Mouse (Mus musculus): ENCODE results near the gene Gm17555.
"Not testable (repeated sequence)": the region's sequence is repeated elsewhere in the genome, so short reads cannot be mapped to it uniquely, and the experiment has no call there.

The Gm17555 gene

DNA sequence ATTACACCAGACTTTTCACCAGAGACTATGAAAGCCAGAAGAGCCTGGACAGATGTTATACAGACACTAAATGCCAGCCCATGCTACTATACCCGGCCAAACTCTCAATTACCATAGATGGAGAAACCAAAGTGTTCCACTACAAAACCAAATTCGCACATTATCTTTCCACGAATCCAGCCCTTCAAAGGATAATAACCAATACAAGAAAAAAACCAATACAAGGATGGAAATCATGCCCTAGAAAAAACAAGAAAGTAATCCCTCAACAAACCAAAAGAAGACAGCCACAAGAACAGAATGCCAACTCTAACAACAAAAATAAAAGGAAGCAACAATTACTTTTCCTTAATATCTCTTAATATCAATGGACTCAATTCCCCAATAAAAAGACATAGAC is at the start of gene Gm17555:
TSS of gene Gm17555 (plus strand) at position 301 of the 400 bp plus-strand sequence.
- not testable (repeated sequence) for DNase-seq (ENCODE audit: low spot score in 2 of 2)

DNA sequence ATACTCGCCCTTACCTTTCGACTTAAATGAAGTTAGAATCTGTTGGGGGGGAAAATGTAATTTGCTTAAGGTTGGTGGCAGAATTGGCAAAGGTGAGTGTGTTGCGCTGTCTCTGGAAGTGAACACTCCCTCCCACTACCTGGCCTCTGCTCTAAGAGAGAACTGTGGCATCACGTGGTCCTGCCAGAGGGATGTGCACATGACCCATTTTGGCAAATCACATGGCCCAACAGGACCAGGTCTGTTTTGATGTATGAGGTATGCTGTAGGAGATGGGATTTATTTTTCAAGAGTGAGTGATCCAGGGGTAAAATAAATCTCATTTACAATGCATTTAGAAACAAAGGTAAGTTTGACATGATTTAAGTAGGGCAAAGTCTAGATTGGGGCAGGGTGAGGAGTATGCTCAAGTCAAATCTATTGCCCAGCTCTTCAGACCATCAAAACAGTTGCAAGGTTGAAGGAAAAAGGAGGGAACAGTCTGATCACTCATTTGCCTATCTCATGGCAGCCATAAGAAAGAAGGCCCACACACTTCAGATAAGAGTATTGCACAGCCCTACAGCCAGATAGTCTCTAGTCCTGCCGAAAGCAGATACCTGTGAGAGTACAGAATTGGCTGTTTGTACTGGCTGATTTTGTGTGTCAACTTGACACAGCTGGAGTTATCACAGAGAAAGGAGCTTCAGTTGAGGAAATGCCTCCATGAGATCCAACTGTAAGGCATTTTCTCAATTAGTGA is 49.5 kb upstream of the Gm17555 start:
- no peak for DNase-seq (ENCODE audit: low spot score in 2 of 2)

- no peak for DNase-seq (ENCODE audit: low spot score in 2 of 2)
These were observed 48.6 kb upstream of the Gm17555 start for GRCm38 (mm10) chr2:126166335-126166734.

- DNase-seq (ENCODE audit: low spot score in 2 of 2), result no peak
These were observed 47.9 kb upstream of the Gm17555 start for GRCm38 (mm10) chr2:126166848-126167617.

DNA sequence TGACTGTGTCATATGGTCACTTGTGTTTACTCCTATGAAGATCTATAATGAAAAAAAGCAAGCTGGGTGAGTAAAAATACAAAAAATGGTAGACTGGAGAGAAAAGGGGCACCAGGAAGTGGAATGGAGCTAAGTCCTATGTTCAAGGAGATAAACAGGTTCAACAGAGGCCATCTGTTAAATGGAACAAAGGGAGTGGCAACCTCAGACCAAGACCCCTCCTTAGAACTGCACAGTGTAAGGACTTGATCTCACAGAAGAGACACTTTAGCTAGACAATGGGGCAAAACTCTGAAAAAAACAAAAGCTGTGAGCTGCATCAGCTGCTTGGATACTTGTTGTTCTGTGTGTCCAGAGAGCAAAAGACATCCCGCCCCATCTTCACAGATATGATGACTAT is 43.5 kb upstream of the Gm17555 start:
- DNase-seq (ENCODE audit: low spot score in 2 of 2), result no peak

DNA sequence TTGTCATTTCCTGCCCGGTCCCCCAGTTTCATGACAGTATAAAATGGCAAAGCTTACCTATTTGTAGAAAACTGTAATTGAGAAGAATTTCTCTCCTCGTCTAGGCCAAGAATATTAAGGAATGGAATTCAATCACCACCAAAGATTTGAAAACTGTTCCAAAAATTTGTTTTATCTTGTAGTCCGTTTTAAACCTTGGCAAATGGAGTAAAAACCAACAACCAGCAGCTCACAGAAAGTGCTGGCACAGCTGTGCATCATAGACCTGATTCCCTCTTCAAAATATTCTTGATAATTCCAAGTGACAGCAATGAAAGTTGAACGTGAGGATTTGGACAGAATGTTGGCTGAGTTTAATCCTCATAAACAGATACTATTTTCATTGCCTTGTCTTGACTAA is 23.6 kb upstream of the Gm17555 start:
- no peak for DNase-seq (ENCODE audit: low spot score in 2 of 2)

- DNase-seq (ENCODE audit: low spot score in 2 of 2), result no peak
These were observed 22.8 kb upstream of the Gm17555 start for GRCm38 (mm10) chr2:126192129-126192528.

GRCm38 (mm10) chr2:126195631-126196356 is 19.1 kb upstream of the Gm17555 start:
- DNase-seq (ENCODE audit: low spot score in 2 of 2), result no peak

DNA sequence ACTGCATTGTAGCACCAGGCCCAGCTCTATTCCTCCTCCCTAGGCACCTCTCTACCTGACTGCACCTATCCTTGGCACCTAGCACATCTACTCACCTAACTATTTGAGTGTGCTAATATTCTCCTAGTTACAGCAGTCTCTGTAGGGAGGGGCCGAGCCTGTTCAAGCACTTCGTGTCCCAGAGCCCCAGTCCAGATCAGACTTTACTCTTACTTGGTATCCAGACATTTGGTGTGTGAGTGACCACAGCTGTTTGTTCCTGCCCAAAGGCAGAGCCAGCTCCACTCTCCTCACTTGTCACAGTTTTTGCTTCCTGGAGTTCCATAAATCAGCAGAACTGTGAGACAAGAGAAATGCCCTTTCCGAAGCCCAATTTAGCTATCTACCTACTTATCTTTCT is 15.9 kb upstream of the Gm17555 start:
- DNase-seq (ENCODE audit: low spot score in 2 of 2), result no peak

DNA sequence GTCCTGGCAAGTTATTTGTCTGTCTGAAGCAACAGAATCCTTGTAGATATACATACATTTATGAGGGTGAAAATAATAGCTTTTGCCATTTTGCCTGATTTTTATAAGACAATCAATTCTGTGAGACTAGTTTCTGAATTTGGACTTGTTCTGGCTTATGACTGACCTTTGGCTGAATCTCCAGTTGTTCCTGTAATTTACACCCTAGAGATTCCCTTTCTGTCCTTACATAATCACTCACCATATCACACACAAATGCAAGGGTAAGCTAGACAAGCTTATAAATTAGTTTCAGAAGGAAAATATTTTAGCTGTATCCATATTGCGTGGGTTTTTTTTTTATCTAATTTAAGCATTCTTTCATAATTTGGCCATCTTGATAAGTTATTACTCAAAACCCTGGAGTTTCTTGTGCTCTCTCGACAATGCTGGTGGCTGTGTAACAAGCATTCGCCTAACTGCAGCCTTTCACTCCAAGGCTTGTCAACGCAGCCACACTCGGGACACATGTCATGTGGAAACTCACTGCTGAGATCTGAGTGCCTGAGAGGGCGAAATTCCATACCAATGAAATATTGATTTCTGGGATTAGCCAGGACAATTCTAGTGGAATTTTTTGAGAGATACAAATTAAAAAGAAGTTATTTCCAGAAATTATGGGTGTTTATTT is 3.8 kb upstream of the Gm17555 start:
- DNase-seq (ENCODE audit: low spot score in 2 of 2), result no peak

DNA sequence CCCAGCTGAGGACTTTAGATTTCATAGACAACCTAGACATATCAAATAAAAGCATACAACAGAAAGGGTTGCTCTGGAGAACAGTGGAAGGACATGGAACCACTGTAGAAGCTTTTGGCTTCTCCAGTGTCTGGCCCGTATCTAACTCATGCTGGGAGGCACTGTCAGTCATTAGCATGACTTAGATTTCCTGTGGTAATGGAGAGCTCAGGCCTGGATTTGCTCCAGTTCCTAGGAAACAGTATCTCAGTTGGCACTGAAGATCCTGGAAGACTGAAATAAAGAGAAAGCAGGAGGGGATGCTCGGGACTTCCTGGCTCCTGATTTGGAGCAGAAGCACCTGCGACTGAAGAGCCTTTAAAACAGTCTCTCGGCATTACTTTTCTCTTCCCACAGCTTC is 12.7 kb downstream of the Gm17555 start:
- DNase-seq (ENCODE audit: low spot score in 2 of 2), result no peak

DNA sequence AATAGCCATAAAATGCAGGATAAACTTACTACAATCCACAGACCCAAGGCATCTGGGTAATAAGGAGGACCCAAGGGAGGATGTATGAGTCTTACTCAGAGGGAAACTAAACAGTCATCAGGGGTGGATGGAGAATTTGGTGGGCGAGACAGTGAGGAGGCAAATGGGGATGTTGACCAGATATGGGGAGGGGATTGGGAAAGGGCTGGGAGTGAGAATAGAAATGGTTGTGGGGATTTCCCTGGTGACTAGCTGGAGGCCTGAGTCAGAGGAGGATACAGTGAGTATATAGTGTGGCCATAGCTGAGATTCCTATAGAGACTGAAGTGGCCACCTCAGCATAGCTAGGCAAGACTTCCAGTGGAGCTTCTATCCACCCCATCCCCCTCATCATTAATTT is 16.8 kb downstream of the Gm17555 start:
- DNase-seq (ENCODE audit: low spot score in 2 of 2), result no peak

DNA sequence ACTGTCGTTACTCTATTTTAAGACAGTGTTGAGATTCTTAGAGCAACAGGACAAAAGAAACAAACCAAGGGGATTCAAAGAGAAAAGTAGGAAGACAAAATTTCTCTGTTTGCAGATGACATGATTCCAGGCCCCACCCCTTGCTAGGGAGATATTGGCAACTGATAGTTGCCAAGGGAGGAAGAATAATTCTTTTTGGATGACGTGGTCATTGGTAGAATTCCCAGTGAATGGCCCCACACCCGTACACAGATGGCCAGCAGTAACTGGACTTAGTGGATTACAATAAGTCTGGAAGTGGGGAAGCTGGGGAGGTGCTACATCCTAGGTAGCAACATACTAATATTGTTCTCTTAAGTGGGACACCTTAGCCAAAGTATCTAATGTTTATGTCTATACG is 22.0 kb downstream of the Gm17555 start:
- peak; percentile 3 to 42 for DNase-seq (ENCODE audit: low spot score in 2 of 2)

- peak; percentile 3 to 9 for DNase-seq (ENCODE audit: low spot score in 2 of 2)
These were observed 30.5 kb downstream of the Gm17555 start for GRCm38 (mm10) chr2:126245446-126245845.

DNA sequence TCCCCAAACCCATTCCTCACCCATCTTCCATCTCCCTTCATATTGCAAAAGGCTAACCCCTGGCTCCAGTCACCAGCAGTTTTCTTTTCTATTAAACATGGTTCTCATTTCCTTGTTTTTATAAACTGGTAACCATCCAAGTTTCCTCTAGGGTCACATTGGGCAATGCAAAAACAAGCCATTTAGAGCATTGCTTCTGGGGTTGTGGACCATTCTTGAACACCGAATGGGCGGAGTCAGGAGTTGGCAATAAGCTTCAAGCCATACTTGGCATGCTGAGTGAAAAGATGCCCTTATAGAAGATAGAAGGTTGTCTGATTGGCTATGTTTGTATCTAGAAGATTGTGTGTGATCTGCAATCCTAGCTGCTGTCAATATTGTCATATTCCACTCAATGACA is 33.6 kb downstream of the Gm17555 start:
- DNase-seq (ENCODE audit: low spot score in 2 of 2), result no peak

DNA sequence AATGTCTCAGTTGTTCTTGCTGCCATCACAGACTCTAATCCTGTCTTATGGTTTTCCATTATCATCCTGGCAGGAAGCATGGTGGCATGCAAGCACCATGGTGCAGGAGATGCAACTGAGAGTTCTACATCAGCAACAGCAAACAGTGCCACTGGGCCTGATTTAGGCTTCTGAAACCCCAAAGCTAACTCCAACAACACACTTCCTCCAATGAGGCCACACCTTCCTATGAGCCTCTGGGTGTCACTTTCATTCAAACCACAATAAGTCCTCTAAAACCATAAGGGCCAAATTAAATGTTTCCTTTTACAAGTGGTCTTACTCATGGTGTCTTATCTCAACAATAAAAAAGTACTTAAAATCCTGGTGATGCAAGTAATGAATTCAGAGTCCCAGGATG is 37.3 kb downstream of the Gm17555 start:
- DNase-seq (ENCODE audit: low spot score in 2 of 2), result no peak
